Mouse (Mus musculus): ENCODE measurements at regions not wholly inside any gene's neighbourhood (a gene's known extent, or its start where the extent isn't known, plus 50 kb on each side); places are given as distances from the start of the nearest gene placed in this dataset.
"Not testable (repeated sequence)": the region's sequence is repeated elsewhere in the genome, so short reads cannot be mapped to it uniquely, and the experiment has no call there.

DNA sequence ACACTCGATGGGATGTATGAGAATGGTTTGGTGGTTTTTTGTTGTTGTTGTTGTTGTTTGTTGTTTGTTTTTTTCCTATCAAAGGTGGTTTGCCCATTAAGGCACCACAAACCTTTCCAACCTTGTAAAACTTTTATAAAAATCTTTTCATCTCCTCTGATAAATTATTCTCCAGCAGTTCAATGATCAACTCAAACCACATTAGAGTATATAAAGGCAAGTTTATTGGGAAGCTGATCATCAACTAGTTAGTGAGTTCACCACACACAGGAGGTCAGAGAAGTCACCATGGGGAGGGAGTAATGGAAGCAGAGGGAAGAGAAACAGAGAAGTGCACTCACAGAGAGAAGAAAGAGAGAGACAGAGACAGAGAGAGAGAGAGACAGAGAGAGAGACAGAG, 132.5 kb upstream of the Thpo start:
- intact Hi-C loops (cut with DNase I) = no loop called here

GRCm38 (mm10) chr16:20861256-20861655, 126.9 kb upstream of the Thpo start:
- intact Hi-C loops (cut with DNase I) = no loop called here
- DNase-seq = no peak

More for the DNA sequence above, 132.5 kb upstream of the Thpo start:
- DNase-seq = no peak

- DNase-seq; intact Hi-C loops (cut with DNase I): not testable (repeated sequence)
Observed at GRCm38 (mm10) chr16:20860606-20861005, 126.3 kb upstream of the Thpo start.

DNA sequence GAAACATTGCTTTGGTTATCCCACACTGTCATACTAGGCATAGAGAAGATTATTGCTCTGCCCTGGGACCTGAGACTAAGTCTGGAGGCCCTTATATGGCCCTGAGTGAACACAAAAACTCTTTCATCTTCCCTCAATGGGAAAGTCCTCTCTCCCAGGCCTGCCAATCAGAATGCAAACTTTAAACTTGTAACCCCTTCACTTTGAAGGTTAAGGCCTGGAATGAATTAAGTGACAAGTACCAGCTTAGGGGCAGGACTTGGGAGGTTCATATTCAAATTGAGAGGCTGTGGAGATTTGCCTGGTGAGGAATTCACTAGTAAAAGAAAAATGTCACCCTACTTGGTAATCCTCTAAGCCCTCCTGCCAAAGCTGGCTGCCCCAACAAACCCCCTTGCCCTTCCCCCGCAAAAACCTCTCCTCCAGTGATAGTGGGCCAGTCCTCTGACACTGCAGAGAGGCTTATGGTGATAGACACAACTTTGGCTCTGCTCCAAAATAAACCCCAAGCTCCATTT, 120.4 kb upstream of the Thpo start:
- DNase-seq = no peak
- intact Hi-C loops (cut with DNase I) = no loop called here

DNA sequence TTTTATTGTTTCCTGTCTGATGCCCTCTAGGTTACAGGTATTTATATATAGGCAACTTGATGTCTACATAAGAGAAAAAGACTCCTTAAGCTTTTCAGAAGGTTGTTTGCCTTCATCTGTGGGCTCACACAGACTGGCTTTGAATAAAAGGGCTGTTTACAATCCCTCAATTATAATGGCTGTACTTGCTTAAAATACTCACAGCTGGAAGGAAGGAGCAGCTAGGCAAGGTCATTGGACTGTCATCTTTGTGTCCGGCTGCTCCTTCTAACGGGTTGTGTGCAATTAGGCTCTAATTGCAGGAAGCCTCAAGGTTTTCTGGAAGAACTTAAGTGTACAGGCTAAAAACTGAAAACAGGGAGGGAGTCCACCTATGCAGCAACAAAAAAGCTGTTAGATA, 103.8 kb upstream of the Thpo start:
- DNase-seq = no peak
- intact Hi-C loops (cut with DNase I) = no loop called here

- DNase-seq = no peak
- intact Hi-C loops (cut with DNase I) = no loop called here
Observed at GRCm38 (mm10) chr16:20836866-20837265, 102.6 kb upstream of the Thpo start.

DNA sequence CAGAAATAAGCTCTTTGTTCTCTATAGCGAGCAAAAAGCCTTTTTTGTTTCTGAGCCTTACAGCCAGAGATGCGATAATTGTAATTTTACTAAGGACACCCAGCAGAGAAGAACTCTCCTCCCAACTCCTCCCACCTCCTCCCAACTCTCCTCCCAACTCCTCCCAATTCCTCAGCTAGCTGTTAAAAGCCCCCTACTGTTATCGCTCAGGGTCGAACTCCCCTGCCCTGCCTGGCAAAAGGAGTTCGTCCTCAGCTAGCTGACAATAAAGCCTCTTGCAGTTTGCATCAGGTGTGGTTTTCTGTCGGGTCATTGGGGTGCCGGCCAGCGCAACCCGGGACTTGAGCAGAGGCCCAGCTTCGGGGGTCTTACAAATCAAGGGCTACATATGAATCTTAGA, 99.5 kb upstream of the Thpo start:
- DNase-seq; intact Hi-C loops (cut with DNase I): not testable (repeated sequence)

DNA sequence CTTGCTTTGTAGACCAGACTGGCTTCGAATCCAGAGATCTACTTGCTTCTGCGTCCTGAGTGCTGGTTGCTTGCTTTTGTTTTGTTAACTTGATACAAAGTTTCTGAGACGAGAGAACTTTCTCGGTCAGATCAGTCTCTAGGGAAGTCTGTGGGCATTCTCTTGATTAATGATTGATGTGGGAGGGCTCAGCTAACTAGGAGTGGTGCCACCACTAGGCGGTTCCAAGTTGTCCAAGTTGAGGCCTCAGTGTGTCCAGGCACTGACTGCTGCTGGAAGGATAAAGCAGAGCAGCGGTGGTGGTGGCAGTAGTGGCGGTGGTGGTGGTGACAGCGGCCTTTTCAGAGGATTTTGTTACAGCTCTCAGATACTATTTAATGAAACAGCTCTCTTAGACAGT, 99.0 kb upstream of the Thpo start:
- intact Hi-C loops (cut with DNase I) = no loop called here
- DNase-seq = no peak

DNA sequence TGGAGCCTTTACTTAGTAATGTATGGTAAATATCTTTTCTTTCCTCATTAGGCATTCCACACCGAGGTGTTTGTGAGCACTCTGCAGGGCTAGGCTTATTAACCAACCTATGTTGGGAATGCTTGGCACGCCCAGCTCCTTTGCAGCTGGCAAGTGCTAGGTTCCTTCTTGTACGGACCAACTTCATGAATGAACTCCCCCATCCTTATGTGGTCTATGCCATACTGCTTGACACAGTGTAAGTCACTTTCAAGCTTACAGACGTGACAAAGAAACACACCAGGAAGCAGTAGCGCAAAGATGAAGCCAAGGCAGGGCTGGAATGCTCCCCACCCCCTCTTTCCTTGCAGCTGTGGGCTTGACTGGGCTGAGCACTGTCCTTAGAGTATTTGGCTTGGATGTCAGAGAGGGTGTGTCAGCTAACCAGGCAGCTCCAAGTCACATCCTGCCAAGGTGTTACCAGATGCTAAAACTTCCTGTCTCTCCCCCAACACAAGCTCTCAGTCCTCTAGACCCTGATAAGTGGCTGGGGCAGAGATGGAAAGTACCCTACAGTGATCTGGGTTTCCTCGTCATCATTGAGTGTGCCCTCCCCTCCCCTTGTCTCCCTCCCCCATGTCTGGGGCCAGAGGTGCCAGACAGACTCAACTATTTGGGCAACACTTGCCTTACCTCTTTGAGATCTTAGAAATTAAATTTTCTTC, 95.6 kb upstream of the Thpo start:
- intact Hi-C loops (cut with DNase I) = no loop called here
- DNase-seq = no peak

DNA sequence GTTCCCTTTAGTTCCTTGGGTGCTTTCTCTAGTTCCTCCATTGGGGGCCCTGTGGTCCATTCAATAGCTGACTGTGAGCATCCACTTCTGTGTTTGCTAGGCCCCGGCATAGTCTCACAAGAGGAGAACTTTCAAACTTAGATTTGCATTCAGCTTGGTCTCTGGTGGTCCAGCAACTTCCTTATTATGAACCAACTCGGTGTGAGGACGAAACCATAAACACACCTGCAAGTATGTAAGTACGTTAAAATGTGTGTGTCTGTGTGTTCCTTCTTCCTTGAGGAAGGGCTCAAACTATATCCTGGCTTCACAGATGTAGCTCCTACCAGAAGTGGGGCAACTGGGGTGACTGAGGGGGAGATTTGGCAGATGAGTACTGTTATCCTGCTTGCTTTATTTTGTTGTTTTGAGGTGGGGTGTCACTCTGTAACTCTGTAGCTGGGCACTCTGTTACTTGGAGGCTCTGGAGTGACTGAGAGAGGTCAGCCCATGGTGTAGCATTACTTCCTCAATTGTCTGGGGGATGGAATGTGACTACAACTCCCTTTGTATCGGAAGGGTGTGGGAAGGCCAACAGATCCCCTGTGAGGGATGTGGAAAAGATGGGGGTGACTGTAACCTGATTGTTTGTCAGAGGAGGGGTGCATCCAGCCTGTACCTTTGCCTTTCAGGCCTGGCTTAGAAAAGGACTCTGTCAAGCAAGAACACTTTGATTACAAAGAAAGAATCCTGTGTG, 94.9 kb upstream of the Thpo start:
- intact Hi-C loops (cut with DNase I) = no loop called here

GRCm38 (mm10) chr16:20824226-20824625, 89.9 kb upstream of the Thpo start:
- no peak for DNase-seq
- intact Hi-C loops (cut with DNase I) = no loop called here

More for the DNA sequence above, 94.9 kb upstream of the Thpo start:
- DNase-seq = no peak

DNA sequence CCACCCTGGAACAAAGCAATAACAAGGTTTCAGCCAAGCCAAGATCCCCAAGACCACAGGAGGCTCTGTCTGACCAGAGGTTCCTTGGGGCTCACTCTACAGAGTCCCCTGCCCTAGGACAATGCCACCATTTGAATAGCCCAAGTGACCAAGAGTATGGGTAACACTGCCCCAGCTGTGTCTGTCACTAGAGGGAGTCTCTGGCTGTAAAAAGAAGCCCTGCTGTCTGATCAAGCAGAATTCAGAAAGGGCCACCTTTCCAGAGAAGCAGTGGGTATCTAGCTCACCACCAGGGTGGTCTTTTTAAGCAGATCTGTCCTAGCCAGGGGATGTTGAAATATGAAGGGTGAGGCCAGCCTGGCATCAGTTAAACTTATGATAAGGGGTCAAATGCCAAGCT, 86.6 kb upstream of the Thpo start:
- no peak for DNase-seq
- intact Hi-C loops (cut with DNase I) = no loop called here

DNA sequence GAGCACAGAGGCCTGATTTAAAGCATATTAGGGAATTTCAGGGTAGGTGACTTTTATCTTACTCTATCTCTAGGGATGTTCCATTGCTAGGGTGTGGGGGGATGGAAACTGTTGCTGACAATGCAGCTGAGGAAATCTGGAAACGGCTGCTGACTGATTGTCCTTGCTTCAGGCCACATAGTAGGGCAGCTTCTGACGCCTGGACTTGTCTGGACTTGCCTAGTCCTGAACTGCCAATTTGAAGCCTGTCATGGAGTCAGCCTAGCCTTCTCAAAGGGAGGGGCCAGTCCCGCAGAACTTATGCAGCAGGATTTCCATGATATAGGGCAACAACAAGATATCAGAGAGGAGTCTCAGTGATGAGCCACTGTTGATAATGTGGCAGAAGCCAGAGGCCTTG, 85.3 kb upstream of the Thpo start:
- intact Hi-C loops (cut with DNase I) = no loop called here
- DNase-seq = no peak

DNA sequence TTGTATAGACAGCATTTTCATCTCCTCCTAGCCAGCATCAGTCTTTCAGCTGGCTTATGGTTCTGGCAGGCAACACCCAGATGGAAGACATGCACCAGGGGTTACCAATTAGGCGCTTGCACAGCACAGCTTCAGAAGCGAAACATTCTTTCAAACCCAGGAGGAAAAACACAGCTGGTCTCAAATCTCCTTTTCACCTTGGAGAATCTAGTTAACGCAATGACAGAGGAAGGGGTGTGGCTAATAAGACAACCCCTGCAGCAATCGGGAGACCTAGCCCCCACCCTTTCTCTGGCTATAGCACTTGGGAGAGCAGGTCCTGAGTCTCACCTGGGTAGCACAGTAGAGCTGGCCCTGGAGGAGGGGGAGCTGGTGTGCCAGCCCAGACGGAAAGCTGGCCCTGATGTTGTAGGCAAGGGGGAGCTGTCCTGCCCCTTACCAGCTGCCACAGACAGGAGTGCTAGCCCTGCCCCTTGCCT, 84.4 kb upstream of the Thpo start:
- intact Hi-C loops (cut with DNase I) = no loop called here
- no peak for DNase-seq

DNA sequence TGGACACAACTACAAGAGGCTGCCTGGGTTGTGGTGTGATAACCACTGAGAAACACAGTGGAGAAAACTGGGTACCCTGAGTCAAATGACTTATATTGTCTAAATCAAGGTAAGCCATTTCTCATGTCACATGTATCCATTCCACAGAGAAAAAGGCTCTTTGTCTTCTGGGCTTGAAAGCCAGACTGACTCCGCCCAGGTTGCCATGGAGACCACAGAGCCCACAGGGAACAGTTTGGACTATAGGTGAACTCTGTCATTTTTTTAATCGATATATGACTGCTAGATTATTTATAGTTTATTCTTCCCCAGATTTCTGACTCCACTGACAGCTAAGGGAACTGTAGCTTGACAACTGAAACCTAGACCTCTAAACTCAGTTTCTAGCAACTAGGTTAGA, 80.7 kb upstream of the Thpo start:
- intact Hi-C loops (cut with DNase I) = no loop called here
- no peak for DNase-seq

GRCm38 (mm10) chr16:20814240-20814639, 79.9 kb upstream of the Thpo start:
- no peak for DNase-seq
- intact Hi-C loops (cut with DNase I) = no loop called here

DNA sequence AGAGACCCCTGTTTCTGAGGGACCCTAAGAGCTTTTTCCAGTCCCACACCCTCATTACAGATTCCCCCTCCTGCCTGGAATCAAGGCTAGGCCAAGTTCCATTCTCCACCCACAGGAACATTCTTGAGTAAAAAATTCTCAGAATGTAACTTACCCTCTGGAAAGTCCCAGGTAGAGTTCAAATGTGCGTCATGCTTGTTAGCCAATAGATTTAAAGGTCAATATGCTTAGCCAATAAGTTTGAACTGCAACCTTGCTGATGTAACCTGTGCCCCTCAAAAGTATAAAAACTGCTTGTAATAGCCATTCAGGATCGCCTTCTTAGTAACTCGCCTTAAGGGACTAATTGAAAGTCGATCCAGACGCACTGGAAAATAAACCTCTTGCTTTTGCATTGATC, 77.7 kb upstream of the Thpo start:
- intact Hi-C loops (cut with DNase I); DNase-seq: not testable (repeated sequence)

- intact Hi-C loops (cut with DNase I) = no loop called here
- no peak for DNase-seq
Observed at GRCm38 (mm10) chr16:20810322-20810721, 76.0 kb upstream of the Thpo start.

DNA sequence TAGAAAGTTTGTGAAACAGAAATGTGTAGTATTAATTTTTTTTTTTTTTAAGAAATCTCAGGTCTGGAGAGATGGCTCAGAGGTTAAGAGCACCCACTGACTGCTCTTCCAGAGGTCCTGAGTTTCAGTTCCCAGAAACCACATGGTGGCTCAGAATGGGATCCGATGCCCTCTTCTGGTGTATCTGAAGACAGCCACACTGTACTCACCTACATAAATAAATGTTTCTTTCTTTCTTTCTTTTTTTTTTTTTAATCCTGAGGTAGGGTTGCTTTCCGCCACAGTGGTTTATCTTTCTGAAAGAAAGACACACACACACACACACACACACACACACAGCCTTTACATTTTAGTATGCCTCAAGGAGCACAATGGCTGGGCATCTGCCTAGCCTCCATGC, 74.0 kb upstream of the Thpo start:
- no peak for DNase-seq
- intact Hi-C loops (cut with DNase I) = no loop called here

- intact Hi-C loops (cut with DNase I) = no loop called here
- DNase-seq = no peak
Observed at GRCm38 (mm10) chr16:20806739-20807138, 72.4 kb upstream of the Thpo start.

DNA sequence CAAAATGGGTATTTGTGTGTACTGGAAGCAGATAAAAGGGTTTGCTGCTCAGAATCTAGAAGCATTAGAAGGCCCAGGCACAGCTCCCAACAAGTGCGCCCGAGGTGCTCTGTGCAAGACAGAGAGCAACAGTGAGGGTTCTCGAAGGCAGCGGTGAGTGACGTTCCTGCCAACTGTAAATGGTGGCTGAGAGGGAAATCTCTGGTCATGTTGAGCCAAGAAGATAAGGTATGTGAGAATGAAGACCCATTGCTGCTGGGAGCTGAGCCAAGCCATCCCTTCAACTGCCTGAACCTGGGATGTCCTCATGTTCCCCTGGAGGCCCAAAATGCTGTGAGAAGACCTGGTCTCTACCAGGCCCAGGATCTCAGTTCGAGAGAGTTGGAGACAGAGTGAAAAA, 71.5 kb upstream of the Thpo start:
- intact Hi-C loops (cut with DNase I) = no loop called here
- no peak for DNase-seq

GRCm38 (mm10) chr16:20805086-20805485, 70.8 kb upstream of the Thpo start:
- intact Hi-C loops (cut with DNase I) = no loop called here

More at GRCm38 (mm10) chr16:20805086-20805485, 70.8 kb upstream of the Thpo start:
- no peak for DNase-seq
